Mouse (Mus musculus) forebrain, embryonic 14.5 days (tissue): ENCODE results near the gene Fam25c. TPM values are rescaled to one million over a fixed set of nuclear protein-coding genes. Genes with fewer than 3 reads are reported as not detected.

ENCODE experiments used
- ATAC-seq: fragments of 200-750 bp; cut with Nextera tagmentation; 2 replicates; pipeline ENCODE4 v1.8.0; 2017; ENCODE audit warnings: mild to moderate bottlenecking, moderate library complexity
- DNase-seq: peaks from one replicate; pipeline ENCODE4 v3.0.0-alpha.2; 2015; ENCODE audit warnings: low spot score
- H3K27ac ChIP-seq: fragments of 300-500 bp; sonication (generic); 2 replicates; pipeline ENCODE4 v1.5.1; 2014; ENCODE audit warnings: low read depth, mild to moderate bottlenecking, control low read depth, low read length, moderate library complexity
- H3K27me3 ChIP-seq: fragments of 300-500 bp; sonication (generic); replicated peaks from 2 replicates; pipeline ENCODE4 v1.6.1; 2014; ENCODE audit warnings: low read length, control low read depth, mixed read lengths; ENCODE audit not compliant: control insufficient read depth, insufficient read depth
- H3K36me3 ChIP-seq: fragments of 300-500 bp; sonication (generic); 2 replicates; pipeline ENCODE4 v1.6.1; 2014; ENCODE audit warnings: low read length, control low read depth; ENCODE audit not compliant: control insufficient read depth, insufficient read depth
- H3K4me1 ChIP-seq: fragments of 300-500 bp; sonication (generic); 2 replicates; pipeline ENCODE4 v1.6.1; 2014; ENCODE audit warnings: antibody characterized with exemption, low read length, control low read depth; ENCODE audit not compliant: control insufficient read depth, insufficient read depth
- H3K4me2 ChIP-seq: fragments of 300-500 bp; sonication (generic); 2 replicates; pipeline ENCODE4 v1.6.1; 2014; ENCODE audit warnings: mild to moderate bottlenecking, control low read depth, low read length
- H3K4me3 ChIP-seq: fragments of 300-500 bp; sonication (generic); 2 replicates; pipeline ENCODE4 v1.5.1; 2014; ENCODE audit warnings: low read depth, low read length, control low read depth
- H3K9ac ChIP-seq: fragments of 300-500 bp; sonication (generic); 2 replicates; pipeline ENCODE4 v1.6.1; 2014; ENCODE audit warnings: mild to moderate bottlenecking, low read length, control low read depth, moderate library complexity
- H3K9me3 ChIP-seq: fragments of 300-500 bp; sonication (generic); replicated peaks from 2 replicates; pipeline ENCODE4 v1.6.1; 2016; ENCODE audit warnings: low read length, control low read depth, mixed read lengths; ENCODE audit not compliant: control insufficient read depth
- WGBS: fragments of 180-500 bp; shearing (Covaris S2); extraction: QIAGEN DNeasy Blood & Tissue Kit; methylation state at CpG from one replicate; pipeline ENCODE4 v1.1.7; 2014; 5-methylcytosine and 5-hydroxymethylcytosine counted together
- polyA plus RNA-seq: library from polyadenylated mRNA; unstranded; fragments of >200 nt; fragmentation: Nextera tagmentation; extraction: Ambion mirVana; gene quantifications from 2 replicates; pipeline ENCODE4 v1.2.1, GENCODE M21; 2014

Fam25c gene
- polyA plus RNA-seq = not detected in 2 replicates

DNA sequence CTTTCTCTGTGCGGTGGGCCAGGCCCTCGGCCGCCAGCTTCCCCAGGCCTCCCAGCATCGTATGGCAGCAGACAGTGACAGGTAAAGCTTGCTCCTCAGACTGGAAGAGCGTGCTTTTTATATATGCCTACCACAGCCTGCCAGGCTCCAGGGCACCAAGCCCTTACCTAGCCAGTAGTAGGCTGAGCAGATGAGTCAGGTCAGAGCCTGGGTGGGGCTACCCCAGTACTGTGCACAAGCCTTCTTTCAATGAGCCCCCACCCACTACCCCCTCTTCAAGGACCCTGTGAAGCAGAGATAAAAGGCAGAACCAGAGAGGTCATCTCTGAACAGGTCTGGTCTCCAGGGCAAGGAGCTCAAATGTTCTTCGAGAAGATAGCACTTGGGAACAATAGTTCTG lies at the start of gene Fam25c:
Gene Fam25c (minus strand): TSS at position 133 of the 400 bp plus-strand sequence.
- 86% methylated on average over 6 of the region's 6 CpGs for WGBS

DNA sequence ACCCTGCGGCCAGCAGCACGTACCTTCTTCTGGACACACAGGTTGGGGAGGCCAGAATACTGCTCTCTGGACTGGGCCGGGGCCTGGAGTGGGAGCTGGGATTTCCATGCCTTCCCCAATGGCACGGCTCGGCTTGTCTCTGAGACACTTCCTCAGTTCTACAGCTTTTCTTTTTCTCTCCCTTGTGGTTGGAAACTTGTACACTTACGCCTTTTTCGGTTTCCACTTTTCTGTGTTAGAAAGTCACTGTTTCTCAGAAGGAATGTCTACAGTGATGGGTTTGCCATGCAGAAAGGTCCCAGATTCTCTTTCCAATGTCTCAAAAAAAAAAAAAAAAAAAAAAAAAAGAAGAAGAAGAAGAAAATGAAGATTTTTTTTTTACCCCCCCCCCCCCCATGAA lies 48.2 kb upstream of the Fam25c start:
- no peak for ATAC-seq
- H3K36me3 ChIP-seq = peaks cover 22% of the 10 kb centered on the region
- H3K4me2 ChIP-seq = no peak overlapping the region
- H3K4me1 ChIP-seq = no peaks in the 10 kb centered on the region
- DNase-seq = no peak
- H3K9me3 ChIP-seq = no peaks in the 10 kb centered on the region
- 97% methylated on average over 7 of the region's 7 CpGs for WGBS
- no peak overlapping the region for H3K27ac ChIP-seq
- H3K9ac ChIP-seq = no peak overlapping the region
- no peaks in the 10 kb centered on the region for H3K27me3 ChIP-seq
- H3K4me3 ChIP-seq = no peak overlapping the region

More for the DNA sequence above, at the start of gene Fam25c:
- ATAC-seq (no peak), DNase-seq (no peak)
- Histone ChIP-seq H3K4me3 (no peak within 1 kb of the TSS), H3K27me3 (no peaks in the 10 kb centered on the region), H3K9ac (no peak within 1 kb of the TSS), H3K27ac (no peak within 1 kb of the TSS), H3K4me1 (no peaks in the 10 kb centered on the region), H3K36me3 (no peaks in the 10 kb centered on the region), H3K4me2 (no peak within 1 kb of the TSS), H3K9me3 (no peaks in the 10 kb centered on the region)

- H3K4me2 ChIP-seq = no peak overlapping the region
- 95% methylated on average over 8 of the region's 8 CpGs for WGBS
- ATAC-seq (no peak), DNase-seq (no peak)
- no peak overlapping the region for H3K27ac ChIP-seq
- H3K4me3 ChIP-seq = no peak overlapping the region
- no peaks in the 10 kb centered on the region for H3K4me1 ChIP-seq
- peaks cover 22% of the 10 kb centered on the region for H3K36me3 ChIP-seq
- no peaks in the 10 kb centered on the region for H3K27me3 ChIP-seq
- H3K9ac ChIP-seq = no peak overlapping the region
- H3K9me3 ChIP-seq = no peaks in the 10 kb centered on the region
Observed at GRCm38 (mm10) chr14:34402871-34403270, 47.6 kb upstream of the Fam25c start.

DNA sequence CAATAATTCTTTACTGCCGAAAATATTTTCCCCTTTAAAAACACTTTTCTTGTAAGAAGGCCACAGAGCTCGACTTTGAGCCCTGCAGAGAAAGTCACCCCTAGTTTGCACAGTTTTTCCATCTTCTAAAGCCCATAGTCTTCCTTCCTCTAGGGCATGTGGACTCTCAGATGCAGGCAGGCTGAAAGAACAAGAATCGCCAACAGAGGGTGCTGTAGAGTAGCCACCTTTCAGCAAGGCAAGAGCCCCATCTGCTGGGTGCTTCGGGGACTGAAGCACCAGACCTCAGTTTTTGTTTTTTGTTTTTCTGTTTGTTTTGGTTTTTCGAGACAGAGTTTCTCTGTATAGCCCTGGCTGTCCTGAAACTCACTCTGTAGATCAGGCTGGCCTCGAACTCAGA lies 45.9 kb upstream of the Fam25c start:
- H3K9me3 ChIP-seq = no peaks in the 10 kb centered on the region
- no peak overlapping the region for H3K4me2 ChIP-seq
- H3K36me3 ChIP-seq = peaks cover 10% of the 10 kb centered on the region
- no peak overlapping the region for H3K4me3 ChIP-seq
- no peak overlapping the region for H3K27ac ChIP-seq
- DNase-seq (peak; percentile 61), ATAC-seq (no peak)
- no peak overlapping the region for H3K9ac ChIP-seq
- H3K27me3 ChIP-seq = no peaks in the 10 kb centered on the region
- no peaks in the 10 kb centered on the region for H3K4me1 ChIP-seq
- 58% methylated on average over 6 of the region's 6 CpGs for WGBS

- H3K9ac ChIP-seq = no peak overlapping the region
- ATAC-seq (no peak), DNase-seq (no peak)
- WGBS = 96% methylated on average over 3 of the region's 3 CpGs
- H3K27ac ChIP-seq = no peak overlapping the region
- no peak overlapping the region for H3K4me2 ChIP-seq
- peaks cover 7% of the 10 kb centered on the region for H3K36me3 ChIP-seq
- H3K4me1 ChIP-seq = no peaks in the 10 kb centered on the region
- no peaks in the 10 kb centered on the region for H3K27me3 ChIP-seq
- no peaks in the 10 kb centered on the region for H3K9me3 ChIP-seq
- no peak overlapping the region for H3K4me3 ChIP-seq
Observed at GRCm38 (mm10) chr14:34400021-34400420, 44.8 kb upstream of the Fam25c start.

DNA sequence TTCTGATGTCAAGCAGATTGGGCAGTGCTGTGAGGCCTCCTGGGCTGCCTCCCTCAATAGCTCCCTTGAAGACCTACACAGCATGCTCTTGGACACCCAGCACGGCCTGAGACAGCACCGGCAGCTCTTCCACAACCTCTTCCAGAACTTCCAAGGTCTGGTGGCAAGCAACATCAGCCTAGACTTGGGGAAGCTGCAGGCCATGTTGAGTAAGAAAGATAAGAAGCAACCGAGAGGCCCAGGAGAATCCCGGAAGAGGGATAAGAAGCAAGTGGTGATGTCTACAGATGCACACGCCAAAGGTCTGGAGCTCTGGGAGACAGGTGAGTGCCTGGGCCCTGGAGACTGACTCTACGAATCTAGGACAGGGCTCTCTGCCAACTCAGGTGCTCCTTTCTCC lies 44.1 kb upstream of the Fam25c start:
- Histone ChIP-seq H3K9ac (no peak overlapping the region), H3K27ac (no peak overlapping the region), H3K4me1 (no peaks in the 10 kb centered on the region), H3K9me3 (no peaks in the 10 kb centered on the region), H3K36me3 (peaks cover 7% of the 10 kb centered on the region), H3K4me3 (no peak overlapping the region), H3K4me2 (no peak overlapping the region), H3K27me3 (no peaks in the 10 kb centered on the region)
- 95% methylated on average over 6 of the region's 6 CpGs for WGBS
- no peak for ATAC-seq
- no peak for DNase-seq

GRCm38 (mm10) chr14:34398901-34399300 lies 43.7 kb upstream of the Fam25c start:
- H3K9me3 ChIP-seq = no peaks in the 10 kb centered on the region
- peaks cover 7% of the 10 kb centered on the region for H3K36me3 ChIP-seq
- no peak overlapping the region for H3K4me2 ChIP-seq
- H3K27me3 ChIP-seq = no peaks in the 10 kb centered on the region
- DNase-seq = no peak
- 95% methylated on average over 21 of the region's 21 CpGs for WGBS
- no peak overlapping the region for H3K4me3 ChIP-seq
- ATAC-seq = no peak
- no peak overlapping the region for H3K9ac ChIP-seq
- no peaks in the 10 kb centered on the region for H3K4me1 ChIP-seq
- no peak overlapping the region for H3K27ac ChIP-seq

GRCm38 (mm10) chr14:34397871-34398270 lies 42.6 kb upstream of the Fam25c start:
- Histone ChIP-seq H3K4me1 (no peaks in the 10 kb centered on the region), H3K36me3 (peaks cover 7% of the 10 kb centered on the region), H3K4me2 (no peak overlapping the region), H3K4me3 (no peak overlapping the region), H3K9me3 (no peaks in the 10 kb centered on the region), H3K9ac (no peak overlapping the region), H3K27me3 (no peaks in the 10 kb centered on the region), H3K27ac (no peak overlapping the region)
- no peak for DNase-seq
- 87% methylated on average over 5 of the region's 5 CpGs for WGBS
- no peak for ATAC-seq

- Histone ChIP-seq H3K4me2 (no peak overlapping the region), H3K36me3 (no peaks in the 10 kb centered on the region), H3K4me1 (no peaks in the 10 kb centered on the region), H3K27me3 (no peaks in the 10 kb centered on the region), H3K9ac (no peak overlapping the region), H3K27ac (no peak overlapping the region), H3K4me3 (no peak overlapping the region), H3K9me3 (no peaks in the 10 kb centered on the region)
- 37% methylated on average over 4 of the region's 4 CpGs for WGBS
- ATAC-seq = peak; percentile 37
- DNase-seq = no peak
Observed at GRCm38 (mm10) chr14:34393295-34393694, 38.1 kb upstream of the Fam25c start.
